Mouse (Mus musculus): Measurements from ENCODE around the gene Bcar3.

GRCm38 (mm10) chr3:122336030-122336429, 42.1 kb downstream of the Bcar3 start:
- TF ChIP-seq CTCF (IDR thresholded peaks at IDR 0.05; ENCODE audit: extremely low read depth, insufficient read length, insufficient replicate concordance, low read depth, low read length) (no peak), POLR2A (IDR thresholded peaks at IDR 0.05; ENCODE audit: low read depth, low read length) (no peak)

Data from small intestine, adult 2 months (tissue).